Mouse (Mus musculus) MEL (cell line): ENCODE data around the gene Zyg11a. TPM values are rescaled to one million over a fixed set of nuclear protein-coding genes. Genes with fewer than 3 reads are reported as not detected.

Experiments used
- DNase-seq: peaks from one replicate; pipeline ENCODE4 v3.0.0; 2011; ENCODE audit warnings: low read depth, low spot score
- H3K27ac ChIP-seq: 2 replicates; pipeline ENCODE4 v1.5.1; 2012; ENCODE audit warnings: low read depth, mild to moderate bottlenecking, control low read depth, low read length, moderate library complexity; ENCODE audit not compliant: control insufficient read depth
- H3K27me3 ChIP-seq, 2 experiments: fragments of 150-350 bp in 1 of 2; sonication (generic) in 1 of 2; 2 replicates each; pipeline ENCODE4 v1.6.1; 2012; ENCODE audit warnings: low read length in 2 of 2, mild to moderate bottlenecking in 2 of 2, improper control_type of control experiment in 1 of 2, moderate library complexity in 1 of 2; ENCODE audit not compliant: insufficient read depth in 2 of 2, control insufficient read depth in 1 of 2
- H3K36me3 ChIP-seq, 2 experiments: 2 replicates each; pipeline ENCODE4 v1.6.1; 2012 to 2014; ENCODE audit warnings: low read length in 2 of 2, improper control_type of control experiment in 1 of 2, inconsistent platforms in 1 of 2, mild to moderate bottlenecking in 1 of 2; ENCODE audit not compliant: insufficient read depth in 2 of 2, control insufficient read depth in 1 of 2
- H3K4me1 ChIP-seq, 2 experiments: fragments of 150-350 bp in 1 of 2; sonication (generic) in 1 of 2; 2 replicates each; pipeline ENCODE4 v1.6.1; 2012; ENCODE audit warnings: low read length in 2 of 2, improper control_type of control experiment in 1 of 2, mild to moderate bottlenecking in 1 of 2; ENCODE audit not compliant: insufficient read depth in 2 of 2, control insufficient read depth in 1 of 2
- H3K4me3 ChIP-seq, 2 experiments: fragments of 150-350 bp in 1 of 2; sonication (generic) in 1 of 2; 2 replicates each; pipeline ENCODE4 v1.5.1; 2012; ENCODE audit warnings: low read depth in 2 of 2, low read length in 2 of 2, mild to moderate bottlenecking in 2 of 2, moderate library complexity in 2 of 2, control low read depth in 1 of 2, improper control_type of control experiment in 1 of 2; ENCODE audit not compliant: control insufficient read depth in 1 of 2, insufficient read depth in 1 of 2
- H3K79me2 ChIP-seq: 2 replicates; pipeline ENCODE4 v1.6.1; 2012; ENCODE audit warnings: mild to moderate bottlenecking, low read length, moderate library complexity; ENCODE audit not compliant: control insufficient read depth, poor library complexity, insufficient read depth
- H3K9ac ChIP-seq: 2 replicates; pipeline ENCODE4 v1.6.1; 2012; ENCODE audit warnings: low read depth, mild to moderate bottlenecking, control low read depth, low read length, moderate library complexity; ENCODE audit not compliant: control insufficient read depth, poor library complexity, severe bottlenecking
- H3K9me3 ChIP-seq: fragments of 150-350 bp; sonication (generic); replicated peaks from 2 replicates; pipeline ENCODE4 v1.6.1; 2012; ENCODE audit warnings: mild to moderate bottlenecking, low read length, improper control_type of control experiment, moderate library complexity; ENCODE audit not compliant: insufficient read depth
- CTCF ChIP-seq, 3 experiments: IDR thresholded peaks in 2 of 3; conservative IDR thresholded peaks in 1 of 3; 2 replicates each; pipeline ENCODE4 v1.5.1; 2011 to 2012; ENCODE audit warnings: low read length in 3 of 3, low read depth in 2 of 3, mild to moderate bottlenecking in 2 of 3, improper control_type of control experiment in 1 of 3, inconsistent platforms in 1 of 3, mixed read lengths in 1 of 3, moderate library complexity in 1 of 3; ENCODE audit not compliant: control insufficient read depth in 1 of 3, insufficient read depth in 1 of 3, poor library complexity in 1 of 3, severe bottlenecking in 1 of 3
- ELF1 ChIP-seq: IDR thresholded peaks from 2 replicates; pipeline ENCODE4 v1.6.1; 2014; ENCODE audit warnings: low read depth, mild to moderate bottlenecking, inconsistent platforms, low read length, improper control_type of control experiment, moderate library complexity
- EP300 ChIP-seq, 2 experiments: IDR thresholded peaks; 2 replicates each; pipeline ENCODE4 v1.6.1; 2011; ENCODE audit warnings: improper control_type of control experiment in 2 of 2, low read length in 2 of 2, low read depth in 1 of 2, mild to moderate bottlenecking in 1 of 2
- GABPA ChIP-seq: IDR thresholded peaks from 2 replicates; pipeline ENCODE4 v1.6.1; 2012; ENCODE audit warnings: low read depth, mild to moderate bottlenecking, inconsistent platforms, low read length, improper control_type of control experiment, moderate library complexity
- GATA1 ChIP-seq: IDR thresholded peaks from 2 replicates; pipeline ENCODE4 v1.6.1; 2011; ENCODE audit warnings: low read depth, low read length, improper control_type of control experiment
- JUND ChIP-seq: IDR thresholded peaks from 2 replicates; pipeline ENCODE4 v1.6.1; 2011; ENCODE audit warnings: low read depth, mild to moderate bottlenecking, improper control_type of control experiment, low read length
- MAFK ChIP-seq: IDR thresholded peaks from 2 replicates; pipeline ENCODE4 v1.6.1; 2011; ENCODE audit warnings: low read depth, mild to moderate bottlenecking, low read length, improper control_type of control experiment, borderline replicate concordance
- MAX ChIP-seq: IDR thresholded peaks from 2 replicates; pipeline ENCODE4 v1.6.1; 2011; ENCODE audit warnings: low read length, improper control_type of control experiment
- NRF1 ChIP-seq: IDR thresholded peaks from 2 replicates; pipeline ENCODE4 v1.6.1; 2014; ENCODE audit warnings: low read depth, mild to moderate bottlenecking, inconsistent platforms, low read length, improper control_type of control experiment, moderate library complexity; ENCODE audit not compliant: poor library complexity, insufficient read depth, severe bottlenecking
- POLR2AphosphoS2 ChIP-seq: IDR thresholded peaks from 2 replicates; pipeline ENCODE4 v1.6.1; 2011; ENCODE audit warnings: low read length, improper control_type of control experiment
- POLR2AphosphoS5 ChIP-seq: IDR thresholded peaks from 2 replicates; pipeline ENCODE4 v1.6.1; 2012; ENCODE audit warnings: low read depth, borderline replicate concordance, mild to moderate bottlenecking, inconsistent platforms, low read length, moderate library complexity, mixed read lengths
- RAD21 ChIP-seq: IDR thresholded peaks from 2 replicates; pipeline ENCODE4 v1.6.1; 2011; ENCODE audit warnings: mild to moderate bottlenecking, low read depth, low read length, improper control_type of control experiment
- RCOR1 ChIP-seq: IDR thresholded peaks from 2 replicates; pipeline ENCODE4 v1.6.1; 2012; ENCODE audit warnings: low read depth, mild to moderate bottlenecking, inconsistent platforms, low read length, improper control_type of control experiment
- SMC3 ChIP-seq: IDR thresholded peaks from 2 replicates; pipeline ENCODE4 v1.6.1; 2011; ENCODE audit warnings: low read depth, low read length, improper control_type of control experiment
- TBP ChIP-seq: IDR thresholded peaks from 2 replicates; pipeline ENCODE4 v1.8.0; 2011; ENCODE audit warnings: low read depth, low read length, improper control_type of control experiment
- UBTF ChIP-seq: IDR thresholded peaks from 2 replicates; pipeline ENCODE4 v1.6.1; 2012; ENCODE audit warnings: low read depth, mild to moderate bottlenecking, inconsistent platforms, low read length, improper control_type of control experiment, moderate library complexity, borderline replicate concordance; ENCODE audit not compliant: insufficient read depth
- USF1 ChIP-seq: IDR thresholded peaks from 2 replicates; pipeline ENCODE4 v1.6.1; 2014; ENCODE audit warnings: low read depth, mild to moderate bottlenecking, inconsistent platforms, low read length, improper control_type of control experiment, moderate library complexity
- USF2 ChIP-seq, 2 experiments: IDR thresholded peaks; 2 replicates each; pipeline ENCODE4 v1.6.1; 2011 to 2012; ENCODE audit warnings: improper control_type of control experiment in 2 of 2, low read length in 2 of 2, borderline replicate concordance in 1 of 2, inconsistent platforms in 1 of 2, low read depth in 1 of 2, mild to moderate bottlenecking in 1 of 2; ENCODE audit not compliant: insufficient read depth in 1 of 2
- ZKSCAN1 ChIP-seq: IDR thresholded peaks from 2 replicates; pipeline ENCODE4 v1.6.1; 2012; ENCODE audit warnings: low read depth, mild to moderate bottlenecking, inconsistent platforms, low read length, improper control_type of control experiment, moderate library complexity
- ZMIZ1 ChIP-seq: IDR thresholded peaks from 2 replicates; pipeline ENCODE4 v1.6.1; 2012; ENCODE audit warnings: low read depth, mild to moderate bottlenecking, inconsistent platforms, low read length, improper control_type of control experiment, moderate library complexity
- ZNF384 ChIP-seq: IDR thresholded peaks from 2 replicates; pipeline ENCODE4 v1.6.1; 2012; ENCODE audit warnings: low read depth, mild to moderate bottlenecking, inconsistent platforms, low read length, improper control_type of control experiment
- polyA plus RNA-seq, 2 experiments: library from polyadenylated mRNA; stranded (reverse) in 1 of 2; unstranded in 1 of 2; fragments of >175 nt in 1 of 2; fragments of >200 nt in 1 of 2; gene quantifications; 2 replicates each; pipeline versions ENCODE4 v1.2.1 to v1.2.4; 2012; ENCODE audit warnings: low replicate concordance in 2 of 2, low read depth in 1 of 2; ENCODE audit not compliant: insufficient read length in 2 of 2, insufficient read depth in 1 of 2, missing spikeins in 1 of 2
- total RNA-seq: library from RNA; depleted of rRNA; stranded (reverse); fragments of 300-350 nt; gene quantifications from 2 replicates; pipeline ENCODE4 v1.2.3, GENCODE M21; 2012

Zyg11a gene
- total and polyA plus RNA-seq, 3 experiments, result 0.18 TPM; not detected in 2

GRCm38 (mm10) chr4:108182278-108182677 is 35.6 kb downstream of the Zyg11a start:
- no peaks in the 10 kb centered on the region for H3K4me1 ChIP-seq
- H3K9ac ChIP-seq, result no peak overlapping the region
- H3K27ac ChIP-seq, result no peak overlapping the region
- H3K9me3 ChIP-seq, result no peaks in the 10 kb centered on the region
- no peaks in the 10 kb centered on the region for H3K36me3 ChIP-seq
- no peak for DNase-seq
- H3K79me2 ChIP-seq, result no peaks in the 10 kb centered on the region
- H3K4me3 ChIP-seq, result no peak overlapping the region
- TF ChIP-seq ELF1, result no peak
- TF ChIP-seq ZMIZ1, result no peak
- TF ChIP-seq TBP, result no peak
- TF ChIP-seq USF2 (IDR thresholded peaks at IDR 0.05; ENCODE audit: borderline replicate concordance in 1 of 2, insufficient read depth in 1 of 2, low read depth in 1 of 2, low read length in 2 of 2), result no peak
- no peak for TF ChIP-seq RCOR1
- no peak for TF ChIP-seq USF1
- TF ChIP-seq CTCF (IDR thresholded peaks at IDR 0.05 in 2 of 3, conservative IDR thresholded peaks at IDR 0.05 in 1 of 3; ENCODE audit: control insufficient read depth in 1 of 3, insufficient read depth in 1 of 3, low read depth in 2 of 3, low read length in 3 of 3, poor library complexity in 1 of 3, severe bottlenecking in 1 of 3), result no peak
- no peak for TF ChIP-seq GATA1
- H3K27me3 ChIP-seq, result peaks cover 4 to 10% of the 10 kb centered on the region in 2 experiments

GRCm38 (mm10) chr4:108168056-108168455 is 49.8 kb downstream of the Zyg11a start:
- no peak overlapping the region for H3K4me3 ChIP-seq
- no peak overlapping the region for H3K9ac ChIP-seq
- TF ChIP-seq SMC3 (no peak), GABPA (no peak), TBP (no peak), ZNF384 (no peak), MAFK (no peak), EP300 (IDR thresholded peaks at IDR 0.05; ENCODE audit: low read depth in 1 of 2, low read length in 2 of 2) (no peak), POLR2AphosphoS2 (no peak), RAD21 (no peak), USF2 (IDR thresholded peaks at IDR 0.05; ENCODE audit: borderline replicate concordance in 1 of 2, insufficient read depth in 1 of 2, low read depth in 1 of 2, low read length in 2 of 2) (no peak), ZMIZ1 (no peak), ZKSCAN1 (no peak), MAX (no peak), NRF1 (no peak), RCOR1 (no peak), POLR2AphosphoS5 (no peak), JUND (no peak), GATA1 (no peak), UBTF (no peak)
- H3K4me1 ChIP-seq, result no peaks in the 10 kb centered on the region
- no peak overlapping the region for H3K27ac ChIP-seq
- no peaks in the 10 kb centered on the region for H3K36me3 ChIP-seq
- no peak for DNase-seq
- H3K79me2 ChIP-seq, result no peaks in the 10 kb centered on the region
- no peaks in the 10 kb centered on the region for H3K9me3 ChIP-seq
- H3K27me3 ChIP-seq, result peaks cover 2 to 4% of the 10 kb centered on the region in 2 experiments
